Mouse (Mus musculus) neural tube, embryonic 11.5 days (tissue): ENCODE data around the gene Nrn1l. TPM values are rescaled to one million over a fixed set of nuclear protein-coding genes. Genes with fewer than 3 reads are reported as not detected.
A peak's percentile ranks its signal among the peaks of the same experiment; 100 is the strongest.

Experiments used
- ATAC-seq: fragments of 200-750 bp; cut with Nextera tagmentation; 2 replicates; pipeline ENCODE4 v1.8.0; 2017; ENCODE audit warnings: moderate number of reproducible peaks, mild to moderate bottlenecking, moderate TSS enrichment, moderate library complexity; ENCODE audit not compliant: insufficient read depth, low FRiP score, low TSS enrichment
- DNase-seq: peaks from one replicate; pipeline ENCODE4 v3.0.0-alpha.2; 2015; ENCODE audit warnings: low spot score
- H3K27ac ChIP-seq: fragments of 300-500 bp; sonication (generic); 2 replicates; pipeline ENCODE4 v1.5.1; 2014; ENCODE audit warnings: low read depth, mild to moderate bottlenecking, low read length
- H3K27me3 ChIP-seq: fragments of 300-500 bp; sonication (generic); 2 replicates; pipeline ENCODE4 v1.6.1; 2014; ENCODE audit warnings: mild to moderate bottlenecking, low read length, mixed read lengths; ENCODE audit not compliant: control insufficient read depth, insufficient read depth
- H3K36me3 ChIP-seq: fragments of 300-500 bp; sonication (generic); 2 replicates; pipeline ENCODE4 v1.6.1; 2014; ENCODE audit warnings: mild to moderate bottlenecking, low read length, moderate library complexity, mixed read lengths; ENCODE audit not compliant: control insufficient read depth, insufficient read depth
- H3K4me1 ChIP-seq: fragments of 300-500 bp; sonication (generic); 2 replicates; pipeline ENCODE4 v1.6.1; 2014; ENCODE audit warnings: low read length, mixed read lengths; ENCODE audit not compliant: control insufficient read depth, insufficient read depth
- H3K4me2 ChIP-seq: fragments of 300-500 bp; sonication (generic); 2 replicates; pipeline ENCODE4 v1.6.1; 2014; ENCODE audit warnings: low read depth, mild to moderate bottlenecking, moderate library complexity
- H3K4me3 ChIP-seq: fragments of 300-500 bp; sonication (generic); 2 replicates; pipeline ENCODE4 v1.5.1; 2014; ENCODE audit warnings: low read depth, low read length
- H3K9ac ChIP-seq: fragments of 300-500 bp; sonication (generic); 2 replicates; pipeline ENCODE4 v1.6.1; 2014; ENCODE audit warnings: mild to moderate bottlenecking, low read length
- H3K9me3 ChIP-seq: fragments of 300-500 bp; sonication (generic); 2 replicates; pipeline ENCODE4 v1.6.1; 2016; ENCODE audit warnings: low read length; ENCODE audit not compliant: control insufficient read depth
- WGBS: fragments of 180-500 bp; shearing (Covaris S2); extraction: QIAGEN DNeasy Blood & Tissue Kit; methylation state at CpG from one replicate; pipeline ENCODE4 v1.1.7; 2014; 5-methylcytosine and 5-hydroxymethylcytosine counted together
- polyA plus RNA-seq: library from polyadenylated mRNA; unstranded; fragments of >200 nt; fragmentation: Nextera tagmentation; extraction: Ambion mirVana; gene quantifications from 2 replicates; pipeline ENCODE4 v1.2.1, GENCODE M21; 2014

Gene Nrn1l
- polyA plus RNA-seq, 1 experiment from 2014 or later = not detected

DNA sequence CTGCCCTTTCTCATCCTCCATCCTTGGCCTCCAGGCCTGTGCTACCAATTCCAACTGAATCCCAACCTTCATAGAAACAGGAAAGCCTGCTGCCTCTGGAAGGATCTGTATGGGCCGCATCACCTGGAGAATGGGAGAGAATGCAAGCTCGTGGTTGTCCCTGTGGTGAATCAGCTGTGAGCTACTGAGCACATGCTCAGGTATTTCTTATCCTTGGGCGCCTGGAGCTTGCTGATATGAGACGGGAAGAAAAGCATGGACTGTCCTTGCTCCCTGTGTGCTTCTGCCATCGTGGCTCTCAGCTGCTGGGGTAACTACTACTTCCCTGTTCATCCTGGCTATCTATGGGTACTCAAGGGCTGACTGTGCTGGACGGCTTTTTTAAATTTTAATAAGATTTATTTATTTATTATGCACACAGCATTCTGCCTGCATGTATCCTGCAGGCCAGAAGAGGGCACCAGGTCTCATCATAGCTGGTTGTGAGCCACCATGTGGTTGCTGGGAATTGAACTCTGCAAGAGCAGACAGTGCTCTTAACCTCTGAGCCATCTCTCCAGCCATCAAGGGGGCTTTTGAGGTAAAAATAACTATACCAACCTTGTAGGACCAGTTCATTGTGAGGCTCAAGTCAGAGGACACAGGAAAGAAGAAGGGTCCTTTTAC lies 26.9 kb upstream of the Nrn1l start:
- peaks cover 10% of the 10 kb centered on the region for H3K4me1 ChIP-seq
- DNase-seq (no peak), ATAC-seq (no peak)
- peaks cover 12% of the 10 kb centered on the region; the same call in 1 of the 2 replicates for H3K36me3 ChIP-seq
- no peak overlapping the region for H3K9ac ChIP-seq
- H3K27ac ChIP-seq = no peak overlapping the region
- H3K27me3 ChIP-seq = no peaks in the 10 kb centered on the region
- WGBS = 88% methylated on average over 6 of the region's 6 CpGs
- no peaks in the 10 kb centered on the region for H3K9me3 ChIP-seq
- no peak overlapping the region for H3K4me2 ChIP-seq
- no peak overlapping the region for H3K4me3 ChIP-seq

DNA sequence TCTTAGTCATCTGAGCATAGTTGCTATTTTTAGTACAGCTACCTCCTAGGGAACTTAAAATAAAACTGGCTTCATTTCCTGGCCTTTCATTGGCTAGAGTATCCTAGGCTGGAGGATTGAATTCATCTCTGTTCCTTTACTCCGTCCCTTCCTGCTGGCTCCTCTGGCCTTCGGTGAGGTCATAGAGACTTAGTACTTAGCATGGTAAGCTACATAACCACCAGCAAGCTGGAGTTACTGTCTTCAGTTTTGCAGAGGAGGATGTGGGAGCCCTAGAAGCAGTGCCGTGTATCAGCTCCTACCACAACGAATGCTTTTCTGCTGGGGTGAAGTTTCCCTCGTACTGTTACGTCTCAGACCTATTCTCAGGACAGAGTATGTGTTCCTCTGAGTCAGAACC lies 19.1 kb upstream of the Nrn1l start:
- no peak for DNase-seq
- Histone ChIP-seq H3K27ac (no peak overlapping the region), H3K9ac (no peak overlapping the region), H3K4me1 (no peaks in the 10 kb centered on the region), H3K4me2 (no peak overlapping the region), H3K4me3 (no peak overlapping the region), H3K9me3 (no peaks in the 10 kb centered on the region), H3K27me3 (no peaks in the 10 kb centered on the region), H3K36me3 (peaks cover 19% of the 10 kb centered on the region)
- 90% methylated on average over 6 of the region's 6 CpGs for WGBS
- ATAC-seq = no peak

DNA sequence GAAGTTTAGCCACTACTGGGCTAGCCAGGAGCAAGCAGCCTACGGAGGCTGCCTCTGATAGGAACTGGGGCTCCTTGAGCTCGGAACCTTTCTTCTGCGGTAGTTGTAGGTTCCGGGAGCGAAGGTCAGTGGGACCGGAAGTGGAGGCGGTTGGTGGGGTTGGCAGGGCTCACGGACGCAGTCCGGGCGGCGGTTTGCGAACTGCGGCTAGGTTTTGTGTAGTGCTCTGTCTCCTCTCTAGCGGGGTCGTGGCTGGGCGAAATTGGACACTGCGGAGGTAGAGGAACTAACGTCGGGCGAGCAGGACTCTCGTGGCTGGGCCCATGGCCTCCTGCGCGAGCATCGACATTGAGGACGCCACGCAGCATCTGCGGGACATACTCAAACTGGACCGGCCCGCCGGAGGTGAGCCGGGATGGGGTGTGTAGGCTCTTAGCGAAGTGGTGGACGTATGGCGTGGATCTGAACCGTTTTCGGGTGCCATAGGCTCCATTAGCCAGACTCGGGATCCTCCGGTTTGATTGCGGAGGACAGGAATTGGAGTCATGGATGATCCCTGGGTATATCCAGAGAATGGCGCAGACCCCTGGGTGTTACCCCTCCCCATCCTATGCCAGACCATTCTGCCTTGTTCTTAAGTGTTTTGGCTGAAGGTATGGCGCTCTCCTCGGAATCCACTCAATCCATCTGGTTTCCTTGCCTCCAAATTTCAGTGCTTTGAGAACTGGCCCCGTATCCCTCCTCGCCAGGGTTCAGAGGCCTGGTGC lies 12.4 kb upstream of the Nrn1l start, which contains the start of gene Edc4:
Gene Edc4 (plus strand): TSS at position 128 of the 767 bp plus-strand sequence.
- Histone ChIP-seq H3K36me3 (peaks cover 27% of the 10 kb centered on the region), H3K9me3 (no peaks in the 10 kb centered on the region), H3K27ac (no peak within 1 kb of the TSS), H3K4me2 (peak within 1 kb of the TSS; percentile 76), H3K4me1 (peaks cover 10% of the 10 kb centered on the region), H3K27me3 (no peaks in the 10 kb centered on the region), H3K9ac (peak within 1 kb of the TSS; percentile 94), H3K4me3 (peak within 1 kb of the TSS; percentile 95)
- DNase-seq (peak; percentile 85), ATAC-seq (peak; percentile 83)
- under 1% methylated on average over 45 of the region's 45 CpGs for WGBS

DNA sequence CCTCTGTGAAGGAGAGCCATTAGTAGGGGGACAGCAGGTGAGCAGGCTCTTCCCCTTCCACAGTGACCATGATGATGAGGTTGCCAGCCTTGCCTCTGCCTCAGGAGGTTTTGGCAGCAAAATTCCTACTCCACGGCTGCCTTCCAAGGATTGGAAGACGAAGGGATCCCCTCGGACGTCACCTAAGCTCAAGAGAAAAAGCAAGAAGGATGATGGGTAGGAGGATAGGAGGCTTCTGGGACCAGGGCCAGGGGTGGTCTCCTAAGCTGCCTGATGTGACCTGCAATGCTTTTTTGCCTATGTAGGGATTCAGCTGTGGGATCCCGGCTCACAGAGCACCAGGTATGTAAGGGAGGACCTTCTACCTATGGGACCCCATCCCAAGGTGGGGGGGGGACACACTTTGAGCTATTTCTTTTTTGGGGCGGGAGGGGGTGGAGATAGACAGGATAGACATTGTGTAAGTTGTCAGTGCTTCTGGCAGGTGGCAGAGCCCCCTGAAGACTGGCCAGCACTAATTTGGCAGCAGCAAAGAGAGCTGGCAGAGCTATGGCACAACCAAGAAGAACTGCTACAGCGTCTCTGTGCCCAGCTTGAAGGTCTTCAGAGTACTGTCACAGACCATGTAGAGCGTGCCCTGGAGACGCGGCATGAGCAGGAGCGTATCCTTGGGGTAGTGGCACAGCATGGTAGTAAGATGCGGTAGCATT lies 3.5 kb upstream of the Nrn1l start:
- Histone ChIP-seq H3K4me3 (no peak overlapping the region), H3K4me2 (no peak overlapping the region), H3K36me3 (peaks cover 51% of the 10 kb centered on the region), H3K27me3 (no peaks in the 10 kb centered on the region), H3K4me1 (peaks cover 3% of the 10 kb centered on the region; the same call in 1 of the 2 replicates), H3K9ac (no peak overlapping the region), H3K9me3 (no peaks in the 10 kb centered on the region), H3K27ac (no peak overlapping the region)
- ATAC-seq (no peak), DNase-seq (no peak)
- WGBS = 93% methylated on average over 12 of the region's 12 CpGs

DNA sequence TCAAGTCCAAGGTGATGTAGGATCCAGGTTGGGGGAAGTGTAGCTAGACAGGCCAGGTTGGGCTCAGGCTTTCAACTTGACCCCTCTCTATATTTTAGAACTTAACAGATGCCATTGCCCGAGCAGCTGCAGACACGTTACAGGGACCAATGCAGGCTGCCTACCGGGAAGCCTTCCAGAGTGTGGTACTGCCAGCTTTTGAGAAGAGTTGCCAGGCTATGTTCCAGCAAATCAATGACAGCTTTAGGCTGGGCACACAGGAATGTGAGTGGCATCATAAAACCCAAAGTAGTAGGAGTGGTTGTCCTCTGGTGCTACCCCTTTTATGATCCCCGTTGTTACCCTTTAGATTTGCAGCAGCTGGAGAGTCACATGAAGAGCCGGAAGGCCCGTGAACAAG lies 2.5 kb upstream of the Nrn1l start:
- DNase-seq = no peak
- Histone ChIP-seq H3K27me3 (no peaks in the 10 kb centered on the region), H3K36me3 (peaks cover 42% of the 10 kb centered on the region), H3K4me1 (peaks cover 3% of the 10 kb centered on the region; the same call in 1 of the 2 replicates), H3K27ac (no peak overlapping the region), H3K9ac (no peak overlapping the region), H3K9me3 (no peaks in the 10 kb centered on the region), H3K4me2 (no peak overlapping the region), H3K4me3 (no peak overlapping the region)
- 83% methylated on average over 6 of the region's 6 CpGs for WGBS
- no peak for ATAC-seq

DNA sequence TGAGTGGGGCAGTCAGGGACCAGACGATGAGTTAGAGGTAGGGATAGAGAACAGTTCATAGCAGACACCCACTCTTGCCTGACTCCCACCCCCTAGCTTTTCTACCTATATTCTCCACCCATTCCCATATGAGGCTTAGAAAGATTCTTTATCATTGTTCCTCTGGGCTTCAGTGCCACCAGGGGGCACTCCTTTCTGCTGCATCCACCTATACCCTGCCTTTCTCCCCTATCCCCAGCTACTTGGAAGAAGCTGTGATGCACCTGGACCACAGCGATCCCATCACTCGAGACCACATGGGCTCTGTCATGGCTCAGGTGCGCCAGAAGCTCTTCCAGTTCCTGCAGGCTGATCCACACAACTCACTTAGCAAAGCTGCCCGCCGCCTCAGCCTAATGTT lies 935 bp upstream of the Nrn1l start:
- Histone ChIP-seq H3K4me3 (no peak overlapping the region), H3K27me3 (no peaks in the 10 kb centered on the region), H3K27ac (no peak overlapping the region), H3K9ac (no peak overlapping the region), H3K4me1 (peaks cover 3% of the 10 kb centered on the region; the same call in 1 of the 2 replicates), H3K4me2 (no peak overlapping the region), H3K9me3 (no peaks in the 10 kb centered on the region), H3K36me3 (peaks cover 32% of the 10 kb centered on the region)
- DNase-seq = no peak
- no peak for ATAC-seq
- WGBS = 87% methylated on average over 6 of the region's 6 CpGs

DNA sequence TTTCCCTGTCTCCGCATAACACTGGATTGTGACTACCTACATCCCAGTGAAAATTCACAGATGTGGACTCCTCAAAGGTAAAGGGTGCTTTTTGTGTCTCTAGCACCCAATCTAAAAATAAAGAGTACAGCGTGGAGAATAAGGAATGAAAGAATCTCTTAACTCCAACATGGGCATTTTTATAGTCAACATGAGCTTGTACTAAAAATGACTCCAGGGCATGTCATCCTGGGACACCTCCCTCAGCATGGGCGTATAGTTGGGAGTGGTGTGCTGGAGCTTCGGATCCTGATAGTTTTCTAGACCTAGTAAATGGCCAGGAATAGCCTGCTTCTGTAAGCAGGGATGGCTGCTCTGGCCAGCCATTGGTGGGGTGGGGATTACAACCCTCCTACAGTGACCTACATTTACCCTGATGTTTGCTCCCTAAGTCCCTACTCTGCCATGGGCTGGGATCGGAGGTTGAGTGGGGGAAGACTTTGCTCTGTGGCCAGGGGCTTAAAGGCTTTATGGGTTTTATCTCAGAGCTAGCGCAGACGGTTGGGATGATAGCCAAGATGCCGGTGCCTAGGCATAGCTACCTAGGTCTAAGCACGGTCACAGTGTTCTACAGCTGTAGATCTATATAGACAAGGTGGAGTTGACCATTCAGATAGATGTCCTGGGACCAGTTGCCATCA lies 4.6 kb downstream of the Nrn1l start:
- WGBS = 87% methylated on average over 9 of the region's 9 CpGs
- no peak overlapping the region for H3K4me3 ChIP-seq
- DNase-seq = no peak
- ATAC-seq = no peak
- H3K36me3 ChIP-seq = no peaks in the 10 kb centered on the region
- H3K9me3 ChIP-seq = no peaks in the 10 kb centered on the region
- peaks cover 7% of the 10 kb centered on the region for H3K4me1 ChIP-seq
- no peak overlapping the region for H3K9ac ChIP-seq
- no peak overlapping the region for H3K27ac ChIP-seq
- H3K4me2 ChIP-seq = no peak overlapping the region
- no peaks in the 10 kb centered on the region for H3K27me3 ChIP-seq

DNA sequence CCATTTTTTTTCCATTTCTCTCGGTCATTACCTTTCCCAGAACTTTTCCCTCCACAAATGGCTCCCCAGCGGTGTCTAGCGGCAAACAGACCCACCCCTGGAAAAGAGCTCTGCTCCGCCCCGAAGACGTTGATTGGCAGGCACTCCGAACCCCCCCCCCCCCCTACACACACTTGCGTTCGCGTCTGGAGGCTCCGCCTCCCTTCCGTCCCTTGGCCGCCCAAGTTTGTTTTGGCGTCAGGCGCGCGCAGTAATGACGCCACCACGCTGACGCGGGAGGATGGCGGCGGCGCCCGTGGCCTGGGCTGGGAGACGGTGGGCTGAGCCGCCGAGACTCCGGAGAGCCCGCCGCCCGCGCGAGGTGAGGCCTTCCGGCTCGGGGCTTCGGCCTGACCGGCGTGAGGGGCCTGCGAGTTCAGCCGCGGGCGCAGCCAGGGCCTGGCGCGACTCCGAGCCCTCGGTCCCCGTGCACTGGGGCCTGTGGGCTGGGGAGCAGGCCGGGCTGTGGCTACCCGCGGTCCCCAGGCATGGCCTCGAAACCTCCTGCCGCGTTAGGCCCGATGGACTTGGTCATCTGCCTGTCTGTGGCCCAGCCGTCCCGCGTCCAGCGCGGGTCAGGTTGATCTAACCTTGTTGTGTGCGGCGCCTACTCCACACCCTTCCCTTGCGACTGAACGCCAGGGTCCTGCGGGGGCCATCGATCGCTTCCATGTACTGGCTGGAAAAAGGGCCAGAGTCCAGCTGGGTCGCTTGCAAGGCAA lies 7.0 kb downstream of the Nrn1l start, which contains the start of gene Pskh1:
Gene Pskh1 (plus strand): TSS at position 262 of the 761 bp plus-strand sequence.
- DNase-seq (peak; percentile 96), ATAC-seq (peak; percentile 93)
- peak within 1 kb of the TSS; percentile 61 for H3K4me2 ChIP-seq
- H3K4me3 ChIP-seq = peak within 1 kb of the TSS; percentile 83
- H3K4me1 ChIP-seq = peaks cover 4% of the 10 kb centered on the region
- WGBS = under 1% methylated on average over 68 of the region's 68 CpGs
- no peaks in the 10 kb centered on the region for H3K27me3 ChIP-seq
- H3K27ac ChIP-seq = peak within 1 kb of the TSS; percentile 61
- H3K9ac ChIP-seq = peak within 1 kb of the TSS; percentile 92
- H3K36me3 ChIP-seq = no peaks in the 10 kb centered on the region
- H3K9me3 ChIP-seq = no peaks in the 10 kb centered on the region
